ENCODE assay signal across 11 mouse cellular contexts in the genomic region with DNA sequence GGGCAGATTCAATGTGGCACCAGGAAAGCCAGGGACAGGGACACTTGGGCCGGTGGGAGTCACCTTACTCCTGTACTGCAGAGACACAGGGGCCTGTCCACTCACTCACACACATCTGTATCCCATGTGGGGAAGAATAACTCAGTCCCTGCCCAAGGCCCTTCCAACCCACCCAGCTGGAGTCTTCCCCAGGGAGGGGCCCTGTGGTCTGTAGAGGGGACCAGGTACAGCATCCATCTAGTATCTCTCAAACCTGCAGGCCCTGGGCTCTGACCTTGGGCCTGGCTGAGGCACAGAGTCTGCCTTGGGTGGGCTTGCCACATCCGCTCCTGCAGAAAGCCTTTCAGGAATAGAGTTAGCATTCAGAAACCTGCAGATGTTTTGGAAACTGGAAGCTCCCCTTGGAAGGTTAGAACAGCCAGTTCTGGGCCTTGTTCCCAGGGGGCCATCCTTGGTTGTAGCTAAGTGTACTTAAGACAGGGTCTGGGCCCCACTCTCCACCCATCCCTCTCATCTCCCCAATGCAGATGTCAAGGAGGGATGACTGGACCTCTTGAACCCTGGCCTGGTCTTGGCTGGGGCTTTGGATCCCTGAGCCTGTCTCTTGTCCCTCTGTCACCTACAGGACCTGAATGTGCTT.
DNase-seq lines count a peak whose midpoint lies in the region; ATAC-seq and TF ChIP-seq lines count a peak whose summit lies in the region.
"Had no signal": no experiment of that assay in that cellular context is flagged by ENCODE, and none has a peak within 500 bp of the region (broad histone marks: within the 10 kb centered on the region; RNA-seq: fewer than 3 reads in every experiment).

No protein-coding gene starts in this region.

- no peaks in the 10 kb centered on the region for H3K9me3 ChIP-seq in lung, embryonic 15.5 days
- no peaks in the 10 kb centered on the region for H3K9me3 ChIP-seq in intestine, embryonic 15.5 days
- no peaks in the 10 kb centered on the region for H3K9me3 ChIP-seq in stomach, embryonic 15.5 days
- no peaks in the 10 kb centered on the region for H3K9me3 ChIP-seq in kidney, embryonic 16.5 days (ENCODE audit: low read length)

- WGBS in lung, embryonic 15.5 days, result 90% methylated on average over 2 of the region's 2 CpGs
- WGBS in lung, adult 2 months, result 94% methylated on average over 2 of the region's 2 CpGs
- WGBS in intestine, embryonic 15.5 days, result 95% methylated on average over 2 of the region's 2 CpGs
- WGBS in stomach, embryonic 15.5 days, result 85% methylated on average over 2 of the region's 2 CpGs
- WGBS in kidney, embryonic 16.5 days, result 68% methylated on average over 2 of the region's 2 CpGs

- peaks cover 51% of the 10 kb centered on the region for H3K4me1 ChIP-seq in lung, embryonic 15.5 days
- H3K4me1 ChIP-seq in lung, adult 2 months (ENCODE audit: control insufficient read depth, insufficient read depth, low read length), result peaks cover 20% of the 10 kb centered on the region
- H3K4me1 ChIP-seq in intestine, embryonic 15.5 days (replicated peaks), result peaks cover 49% of the 10 kb centered on the region
- H3K4me1 ChIP-seq in stomach, embryonic 15.5 days, result peaks cover 37% of the 10 kb centered on the region
- peaks cover 37% of the 10 kb centered on the region for H3K4me1 ChIP-seq in kidney, embryonic 16.5 days (ENCODE audit: insufficient read depth, low read length)

- no peak for TF ChIP-seq CTCF in lung, adult 2 months (IDR thresholded peaks at IDR 0.05; ENCODE audit: insufficient read depth, low read length)

- H3K4me2 ChIP-seq in lung, embryonic 15.5 days, result no peak overlapping the region
- H3K4me2 ChIP-seq in intestine, embryonic 15.5 days (replicated peaks), result peak overlapping the region; percentile 36; the same call in 1 of the 2 replicates
- H3K4me2 ChIP-seq in stomach, embryonic 15.5 days, result no peak overlapping the region
- no peak overlapping the region for H3K4me2 ChIP-seq in kidney, embryonic 16.5 days (replicated peaks; ENCODE audit: low read depth, low read length)

- no peak for ATAC-seq in lung, embryonic 15.5 days (ENCODE audit: borderline replicate concordance, extremely low read depth, low FRiP score, low TSS enrichment)
- no peak for ATAC-seq in intestine, embryonic 15.5 days
- no peak for ATAC-seq in stomach, embryonic 15.5 days (ENCODE audit: insufficient read depth, low FRiP score, low read depth)
- no peak for ATAC-seq in kidney, embryonic 16.5 days (ENCODE audit: low FRiP score, low TSS enrichment)
- ATAC-seq: Patski had no signal

- H3K9ac ChIP-seq in lung, embryonic 15.5 days, result no peak overlapping the region
- peak overlapping the region; percentile 23; the same call in 1 of the 2 replicates for H3K9ac ChIP-seq in intestine, embryonic 15.5 days
- no peak overlapping the region for H3K9ac ChIP-seq in stomach, embryonic 15.5 days
- no peak overlapping the region for H3K9ac ChIP-seq in kidney, embryonic 16.5 days (replicated peaks; ENCODE audit: low read length)
- H3K9ac ChIP-seq: liver, embryonic 14.5 days had no signal

- peak; percentile 76 for DNase-seq in gastrocnemius, adult 18-20 months (ENCODE audit: low spot score)
- no peak for DNase-seq in gastrocnemius, postnatal 10 days
- no peak for DNase-seq in lung, adult 2 months
- DNase-seq in left cerebral cortex, adult 9 months (ENCODE audit: low spot score in 2 of 2), result no peak
- DNase-seq: cerebellum, adult 2 months had no signal

- H3K4me3 ChIP-seq in lung, embryonic 15.5 days, result no peak overlapping the region
- H3K4me3 ChIP-seq in lung, adult 2 months (replicated peaks; ENCODE audit: extremely low read depth, low read depth, low read length), result no peak overlapping the region
- H3K4me3 ChIP-seq in intestine, embryonic 15.5 days (replicated peaks), result no peak overlapping the region
- H3K4me3 ChIP-seq in stomach, embryonic 15.5 days (replicated peaks), result no peak overlapping the region
- no peak overlapping the region for H3K4me3 ChIP-seq in kidney, embryonic 16.5 days (ENCODE audit: low read length)

- H3K27me3 ChIP-seq in lung, embryonic 15.5 days, result no peaks in the 10 kb centered on the region
- no peaks in the 10 kb centered on the region for H3K27me3 ChIP-seq in intestine, embryonic 15.5 days (replicated peaks)
- H3K27me3 ChIP-seq in stomach, embryonic 15.5 days (replicated peaks), result no peaks in the 10 kb centered on the region
- no peaks in the 10 kb centered on the region for H3K27me3 ChIP-seq in kidney, embryonic 16.5 days (ENCODE audit: insufficient read depth, low read length)
- H3K27me3 ChIP-seq: Patski had no signal

- H3K27ac ChIP-seq in lung, embryonic 15.5 days, result peak overlapping the region; percentile 93; the same call in 1 of the 2 replicates
- H3K27ac ChIP-seq in intestine, embryonic 15.5 days, result peak overlapping the region; percentile 55; the same call in 1 of the 2 replicates
- peak overlapping the region; percentile 31 for H3K27ac ChIP-seq in stomach, embryonic 15.5 days
- no peak overlapping the region for H3K27ac ChIP-seq in kidney, embryonic 16.5 days (ENCODE audit: low read length)
- H3K27ac ChIP-seq: liver, embryonic 14.5 days had no signal

- no peaks in the 10 kb centered on the region for H3K36me3 ChIP-seq in lung, embryonic 15.5 days
- no peaks in the 10 kb centered on the region for H3K36me3 ChIP-seq in intestine, embryonic 15.5 days
- H3K36me3 ChIP-seq in stomach, embryonic 15.5 days, result no peaks in the 10 kb centered on the region
- H3K36me3 ChIP-seq in kidney, embryonic 16.5 days (ENCODE audit: insufficient read depth, low read length), result no peaks in the 10 kb centered on the region

- TF ChIP-seq POLR2A in lung, adult 2 months (IDR thresholded peaks at IDR 0.05; ENCODE audit: borderline replicate concordance, extremely low read depth, low read depth, low read length), result no peak
